Mouse (Mus musculus) bone marrow, adult 2 months (tissue): Measurements from ENCODE around the gene Git2.

Experiments used
- CTCF ChIP-seq: fragments of 200-500 bp; IDR thresholded peaks from 2 replicates; pipeline ENCODE4 v1.5.1; 2011; ENCODE audit warnings: low read length, control low read depth; ENCODE audit not compliant: control insufficient read depth, insufficient read depth
- POLR2A ChIP-seq: fragments of 200-500 bp; IDR thresholded peaks from 2 replicates; pipeline ENCODE4 v1.6.1; 2011; ENCODE audit warnings: low read depth, mild to moderate bottlenecking, control low read depth, low read length, borderline replicate concordance; ENCODE audit not compliant: control insufficient read depth

GRCm38 (mm10) chr5:114686726-114687210, 88.5 kb downstream of the Git2 start:
- TF ChIP-seq CTCF (no peak), POLR2A (no peak)
